Mouse (Mus musculus): ENCODE measurements around the gene A830018L16Rik. TPM values are rescaled to one million over a fixed set of nuclear protein-coding genes. Genes with fewer than 3 reads are reported as not detected.

The A830018L16Rik gene
- 3.0 and 5.5 TPM in 2 replicates for polyA plus RNA-seq (2012; rRNA removed)

DNA sequence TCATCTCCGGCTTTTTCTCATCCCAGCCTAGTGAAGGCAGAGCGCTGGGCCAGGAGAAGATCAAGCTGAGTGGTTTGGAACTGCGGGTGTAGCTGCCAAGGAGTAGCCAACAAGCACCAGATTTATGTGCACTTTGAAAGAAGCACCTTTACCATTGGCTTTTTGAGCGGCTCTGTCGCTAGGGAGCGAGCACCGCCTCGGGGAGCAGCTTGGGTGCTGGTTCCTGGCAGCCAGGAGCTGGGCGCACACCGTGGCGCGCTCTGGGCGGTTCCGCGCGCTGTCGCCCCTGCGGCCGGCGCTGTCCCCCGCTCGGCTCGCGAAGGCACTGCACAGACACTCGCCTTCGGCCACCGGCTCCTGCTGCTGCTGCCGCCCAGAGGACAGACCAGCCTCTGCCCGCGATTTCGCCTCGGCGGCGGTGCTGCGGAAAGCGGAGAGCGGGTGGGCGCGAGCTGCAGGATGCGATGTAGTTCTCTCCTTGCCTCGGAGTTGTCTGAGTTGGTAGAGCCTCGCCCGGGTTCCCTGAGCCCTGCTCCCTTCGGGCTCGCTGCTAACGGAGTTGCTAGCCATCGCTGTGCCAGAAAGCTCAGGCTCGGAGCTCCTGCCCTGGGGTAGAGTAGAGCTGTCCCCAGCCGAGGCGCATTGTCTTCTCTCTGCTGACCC is at the start of gene A830018L16Rik:
TSS of gene A830018L16Rik (plus strand) at position 212 of the 663 bp plus-strand sequence.
- peak; percentile 61 for TF ChIP-seq CTCF (IDR thresholded peaks at IDR 0.05; ENCODE audit: borderline replicate concordance, extremely low read depth, insufficient read depth, insufficient read length)
- TF ChIP-seq POLR2A (IDR thresholded peaks at IDR 0.05; ENCODE audit: borderline replicate concordance, extremely low read depth, insufficient read depth, insufficient read length, poor library complexity, severe bottlenecking), result no peak
- DNase-seq (ENCODE audit: low read depth), result peak; percentile 93

DNA sequence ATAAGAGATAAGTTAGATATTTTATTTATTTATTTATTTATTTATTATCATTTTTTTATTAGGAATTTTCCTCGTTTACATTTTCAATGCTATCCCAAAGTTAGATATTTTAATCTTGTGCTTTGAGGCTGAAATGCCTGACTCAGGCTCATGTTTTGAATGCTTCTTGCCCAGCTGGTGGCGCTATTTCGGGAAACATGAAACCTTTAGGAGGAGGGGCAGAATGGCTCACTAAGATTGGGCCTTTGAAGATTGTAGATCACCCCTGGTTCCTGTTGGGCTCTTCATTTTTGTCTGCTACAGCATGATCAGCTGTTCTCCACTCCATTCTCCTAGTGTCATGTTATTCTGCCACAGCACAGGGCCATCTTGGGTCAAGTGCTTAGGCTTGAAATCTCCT is 28.1 kb upstream of the A830018L16Rik start:
- TF ChIP-seq POLR2A (IDR thresholded peaks at IDR 0.05; ENCODE audit: borderline replicate concordance, extremely low read depth, insufficient read depth, insufficient read length, poor library complexity, severe bottlenecking), result no peak
- no peak for DNase-seq (ENCODE audit: low read depth)

DNA sequence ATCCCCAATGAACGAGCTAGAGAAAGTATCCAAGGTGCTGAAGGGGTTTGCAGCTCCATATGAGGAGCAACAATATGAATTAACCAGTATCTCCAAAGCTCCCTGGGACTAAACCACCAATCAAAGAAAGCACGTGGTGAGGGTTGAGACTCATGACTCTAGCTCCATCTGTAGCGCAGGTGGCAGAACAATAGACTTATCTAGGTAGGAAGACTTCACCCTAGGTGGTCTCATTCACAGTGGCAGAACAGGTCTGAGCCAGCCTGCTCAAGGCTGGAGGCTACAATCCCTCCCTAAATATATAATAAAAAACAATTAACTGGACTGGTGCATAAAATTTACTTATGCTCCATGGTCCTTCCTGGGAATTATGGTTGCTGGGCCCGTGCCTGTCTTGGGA is 18.5 kb upstream of the A830018L16Rik start:
- TF ChIP-seq POLR2A (IDR thresholded peaks at IDR 0.05; ENCODE audit: borderline replicate concordance, extremely low read depth, insufficient read depth, insufficient read length, poor library complexity, severe bottlenecking) (no peak), CTCF (IDR thresholded peaks at IDR 0.05; ENCODE audit: borderline replicate concordance, extremely low read depth, insufficient read depth, insufficient read length) (no peak)
- no peak for DNase-seq (ENCODE audit: low read depth)

- DNase-seq (ENCODE audit: low read depth), result no peak
- TF ChIP-seq CTCF (IDR thresholded peaks at IDR 0.05; ENCODE audit: borderline replicate concordance, extremely low read depth, insufficient read depth, insufficient read length) (no peak), POLR2A (IDR thresholded peaks at IDR 0.05; ENCODE audit: borderline replicate concordance, extremely low read depth, insufficient read depth, insufficient read length, poor library complexity, severe bottlenecking) (no peak)
These were observed 17.7 kb upstream of the A830018L16Rik start for GRCm38 (mm10) chr1:11395996-11396736.

DNA sequence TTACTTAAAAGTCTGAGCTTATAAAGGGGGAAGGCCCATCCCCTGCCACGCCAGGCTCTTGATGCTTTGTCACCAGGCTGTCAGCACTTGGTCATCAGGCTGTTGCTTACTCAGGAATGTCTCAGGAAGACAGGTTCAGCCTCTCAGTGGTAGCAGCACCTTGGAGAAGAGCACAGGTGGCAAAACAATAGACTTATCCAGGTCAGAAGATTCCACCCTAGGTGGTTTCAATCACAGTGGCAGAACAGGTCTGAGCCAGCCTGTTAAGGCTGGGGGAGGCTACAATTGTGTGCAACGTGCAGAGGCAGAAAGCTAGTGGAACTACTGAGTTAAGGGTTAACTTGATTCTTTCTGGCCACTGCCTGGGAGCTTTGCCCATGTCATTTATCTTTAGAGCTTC is 12.7 kb upstream of the A830018L16Rik start:
- no peak for DNase-seq (ENCODE audit: low read depth)
- TF ChIP-seq POLR2A (IDR thresholded peaks at IDR 0.05; ENCODE audit: borderline replicate concordance, extremely low read depth, insufficient read depth, insufficient read length, poor library complexity, severe bottlenecking), result no peak
- TF ChIP-seq CTCF (IDR thresholded peaks at IDR 0.05; ENCODE audit: borderline replicate concordance, extremely low read depth, insufficient read depth, insufficient read length), result no peak

DNA sequence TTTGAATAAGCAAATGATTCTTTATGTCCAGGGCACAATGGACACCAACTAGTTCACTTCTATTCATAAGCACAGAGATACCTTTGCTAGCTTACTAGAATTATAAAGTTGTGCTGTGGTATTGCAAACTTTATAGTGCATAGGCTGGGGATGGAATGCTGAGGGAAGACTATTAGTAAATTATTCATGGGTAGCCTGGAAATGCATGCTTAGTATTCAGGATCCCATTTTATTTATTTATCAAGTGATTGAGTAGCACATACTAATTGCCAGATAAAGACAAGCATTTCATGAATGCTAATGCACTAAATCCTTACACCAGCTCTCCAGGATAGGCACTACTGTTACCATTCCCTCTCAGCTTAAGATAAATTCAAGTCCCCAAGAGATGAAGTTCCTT is 8.4 kb upstream of the A830018L16Rik start:
- peak; percentile 13 for DNase-seq (ENCODE audit: low read depth)
- no peak for TF ChIP-seq POLR2A (IDR thresholded peaks at IDR 0.05; ENCODE audit: borderline replicate concordance, extremely low read depth, insufficient read depth, insufficient read length, poor library complexity, severe bottlenecking)
- TF ChIP-seq CTCF (IDR thresholded peaks at IDR 0.05; ENCODE audit: borderline replicate concordance, extremely low read depth, insufficient read depth, insufficient read length), result no peak

DNA sequence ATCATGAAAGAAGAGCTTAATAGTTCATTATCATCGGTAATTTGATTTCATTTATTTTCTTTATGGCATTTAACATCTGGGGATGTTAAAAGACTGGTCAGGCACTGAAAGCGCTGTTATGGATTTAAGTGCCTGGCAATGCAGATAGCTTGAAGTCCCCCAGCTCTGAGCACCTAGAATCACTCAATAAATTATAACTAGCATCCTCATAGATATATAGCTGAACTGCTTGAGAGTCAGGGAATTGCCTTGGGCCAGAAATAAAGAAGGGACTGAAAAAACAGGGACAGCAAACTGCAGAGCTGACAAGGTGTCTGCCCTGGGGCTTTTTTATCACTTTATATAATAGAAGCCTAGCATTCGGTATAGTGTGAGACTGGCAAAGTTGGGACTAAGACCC is 7.9 kb upstream of the A830018L16Rik start:
- no peak for DNase-seq (ENCODE audit: low read depth)
- TF ChIP-seq CTCF (IDR thresholded peaks at IDR 0.05; ENCODE audit: borderline replicate concordance, extremely low read depth, insufficient read depth, insufficient read length) (no peak), POLR2A (IDR thresholded peaks at IDR 0.05; ENCODE audit: borderline replicate concordance, extremely low read depth, insufficient read depth, insufficient read length, poor library complexity, severe bottlenecking) (no peak)

DNA sequence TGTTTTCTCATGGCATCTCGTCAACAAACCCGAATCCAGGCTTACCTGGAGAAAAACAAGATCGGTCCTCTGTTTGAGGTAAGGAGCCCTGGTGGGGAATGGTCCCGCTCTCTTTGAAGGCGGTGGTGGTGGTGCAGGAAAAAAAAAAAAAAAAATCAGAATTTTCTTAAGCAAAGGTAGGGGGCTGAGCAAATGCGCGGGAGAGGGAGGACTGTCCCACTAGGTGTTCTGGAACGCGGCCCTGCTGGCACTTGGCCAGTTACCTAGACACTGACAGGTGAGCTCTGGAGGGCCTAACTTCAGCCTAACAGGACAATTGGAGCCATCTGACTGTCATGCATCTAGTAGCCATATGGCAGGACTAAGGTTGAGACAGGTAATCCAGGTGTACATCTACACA is 655 bp downstream of the A830018L16Rik start:
- no peak for DNase-seq (ENCODE audit: low read depth)
- TF ChIP-seq CTCF (IDR thresholded peaks at IDR 0.05; ENCODE audit: borderline replicate concordance, extremely low read depth, insufficient read depth, insufficient read length), result no peak
- no peak for TF ChIP-seq POLR2A (IDR thresholded peaks at IDR 0.05; ENCODE audit: borderline replicate concordance, extremely low read depth, insufficient read depth, insufficient read length, poor library complexity, severe bottlenecking)

DNA sequence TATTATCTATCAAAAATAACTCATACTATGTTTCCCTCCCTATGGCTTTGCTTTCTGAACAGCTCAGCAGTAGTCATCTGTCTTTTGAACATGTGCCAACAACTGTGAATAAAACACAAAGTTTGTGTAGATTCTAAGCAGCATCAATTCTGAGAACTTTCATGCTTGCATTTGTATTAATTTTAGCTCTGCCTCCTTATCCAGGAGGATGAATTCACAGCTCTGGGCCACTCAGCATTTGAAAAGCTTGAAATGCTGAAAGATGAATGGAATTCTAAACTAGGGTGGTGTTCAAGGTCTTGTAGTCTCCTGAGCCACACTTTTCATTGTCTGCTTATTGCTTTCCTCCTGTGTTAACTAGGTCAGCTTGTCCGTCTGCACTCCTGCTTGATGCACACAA is 13.4 kb downstream of the A830018L16Rik start:
- DNase-seq (ENCODE audit: low read depth), result no peak
- TF ChIP-seq CTCF (IDR thresholded peaks at IDR 0.05; ENCODE audit: borderline replicate concordance, extremely low read depth, insufficient read depth, insufficient read length), result no peak
- TF ChIP-seq POLR2A (IDR thresholded peaks at IDR 0.05; ENCODE audit: borderline replicate concordance, extremely low read depth, insufficient read depth, insufficient read length, poor library complexity, severe bottlenecking), result no peak

GRCm38 (mm10) chr1:11458353-11458752 is 44.4 kb downstream of the A830018L16Rik start:
- TF ChIP-seq POLR2A (IDR thresholded peaks at IDR 0.05; ENCODE audit: borderline replicate concordance, extremely low read depth, insufficient read depth, insufficient read length, poor library complexity, severe bottlenecking), result no peak
- TF ChIP-seq CTCF (IDR thresholded peaks at IDR 0.05; ENCODE audit: borderline replicate concordance, extremely low read depth, insufficient read depth, insufficient read length), result no peak
- DNase-seq (ENCODE audit: low read depth), result peak; percentile 65

GRCm38 (mm10) chr1:11466325-11466724 is 52.4 kb downstream of the A830018L16Rik start:
- DNase-seq (ENCODE audit: low read depth), result peak; percentile 24
- TF ChIP-seq POLR2A (IDR thresholded peaks at IDR 0.05; ENCODE audit: borderline replicate concordance, extremely low read depth, insufficient read depth, insufficient read length, poor library complexity, severe bottlenecking), result no peak
- no peak for TF ChIP-seq CTCF (IDR thresholded peaks at IDR 0.05; ENCODE audit: borderline replicate concordance, extremely low read depth, insufficient read depth, insufficient read length)

All from brain, embryonic 14.5 days (tissue).